Mouse (Mus musculus) mesoderm, embryonic 11.5 days (tissue): ENCODE measurements at regions not wholly inside any gene's neighbourhood (a gene's known extent, or its start where the extent isn't known, plus 50 kb on each side); places are given as distances from the start of the nearest gene placed in this dataset.

Source experiments
- DNase-seq: peaks from one replicate; pipeline ENCODE4 v3.0.0-alpha.2; 2012; ENCODE audit warnings: low read depth, low spot score

DNA sequence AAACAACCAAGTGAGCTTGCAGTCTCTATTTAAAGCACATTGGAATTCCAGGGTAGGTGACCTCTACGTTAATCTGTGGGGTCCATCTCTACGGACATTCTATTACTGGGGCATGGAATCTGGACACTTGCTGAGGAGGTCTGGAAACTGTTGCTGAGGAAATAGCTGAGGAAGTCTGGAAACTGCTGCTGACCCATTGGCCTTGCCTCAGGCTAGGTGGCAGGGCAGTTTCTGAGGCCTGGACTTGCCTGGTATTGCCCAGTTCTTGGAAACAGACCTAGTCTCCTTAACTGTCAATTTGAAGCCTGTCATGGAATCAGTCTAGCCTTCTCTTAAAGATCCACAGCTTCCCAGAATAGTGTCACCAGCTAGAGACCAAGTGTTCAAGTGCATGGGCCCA is 51.7 kb upstream of the Eif4g2 start:
- DNase-seq, result no peak
